17 mouse cellular contexts compared by ENCODE assay signal in genomic region chr10:107488654-107489315, GRCm38 (mm10). TPM values are rescaled to one million over a fixed set of nuclear protein-coding genes. Genes with fewer than 3 reads are reported as not detected.
A peak's percentile ranks its signal among the peaks of the same experiment; 100 is the strongest.
DNase-seq lines count a peak whose midpoint lies in the region; ATAC-seq and TF ChIP-seq lines count a peak whose summit lies in the region.
"Had no signal": no experiment of that assay in that cellular context is flagged by ENCODE, and none has a peak within 500 bp of the region (broad histone marks: within the 10 kb centered on the region; RNA-seq: fewer than 3 reads in every experiment).

No protein-coding gene starts in this region.

- H3K4me1 ChIP-seq in forebrain, embryonic 13.5 days: peaks cover 7% of the 10 kb centered on the region
- no peaks in the 10 kb centered on the region for H3K4me1 ChIP-seq in forebrain, embryonic 15.5 days
- H3K4me1 ChIP-seq in kidney, embryonic 14.5 days (ENCODE audit: control insufficient read depth, insufficient read depth, low read length): 0 out of 2 replicates have a peak, but pooled peaks cover 4% of the 10 kb centered on the region
- no peaks in the 10 kb centered on the region for H3K4me1 ChIP-seq in embryonic facial prominence, embryonic 11.5 days (ENCODE audit: control insufficient read depth, insufficient read depth, low read length)
- H3K4me1 ChIP-seq: lung, embryonic 15.5 days had no signal

- H3K27ac ChIP-seq in forebrain, embryonic 13.5 days: no peak overlapping the region
- H3K27ac ChIP-seq in forebrain, embryonic 15.5 days (replicated peaks): no peak overlapping the region
- H3K27ac ChIP-seq in kidney, embryonic 14.5 days (ENCODE audit: low read depth, low read length): no peak overlapping the region
- no peak overlapping the region for H3K27ac ChIP-seq in embryonic facial prominence, embryonic 11.5 days (replicated peaks; ENCODE audit: low read depth, low read length)
- H3K27ac ChIP-seq: lung, embryonic 15.5 days had no signal

- H3ac ChIP-seq in C2C12 (ENCODE audit: control insufficient read depth, insufficient read length, low read depth): peak overlapping the region; percentile 57

- H3K27me3 ChIP-seq in forebrain, embryonic 13.5 days: no peaks in the 10 kb centered on the region
- H3K27me3 ChIP-seq in forebrain, embryonic 15.5 days: no peaks in the 10 kb centered on the region
- peaks cover 20% of the 10 kb centered on the region; the same call in 1 of the 2 replicates for H3K27me3 ChIP-seq in kidney, embryonic 14.5 days (ENCODE audit: control insufficient read depth, insufficient read depth, low read length)
- H3K27me3 ChIP-seq in C2C12 (ENCODE audit: control insufficient read depth, insufficient read depth, insufficient read length): no peaks in the 10 kb centered on the region
- H3K27me3 ChIP-seq in embryonic facial prominence, embryonic 11.5 days (ENCODE audit: control insufficient read depth, insufficient read depth, low read length): no peaks in the 10 kb centered on the region
- H3K27me3 ChIP-seq: lung, embryonic 15.5 days had no signal

- no peak overlapping the region for H3K4me3 ChIP-seq in forebrain, embryonic 13.5 days
- H3K4me3 ChIP-seq in forebrain, embryonic 15.5 days: no peak overlapping the region
- no peak overlapping the region for H3K4me3 ChIP-seq in kidney, embryonic 14.5 days (ENCODE audit: low read length)
- H3K4me3 ChIP-seq in C2C12 (ENCODE audit: insufficient read depth, poor library complexity, severe bottlenecking): no peak overlapping the region
- H3K4me3 ChIP-seq in embryonic facial prominence, embryonic 11.5 days (ENCODE audit: low read depth, low read length): no peak overlapping the region
- H3K4me3 ChIP-seq: lung, embryonic 15.5 days had no signal

- H3K36me3 ChIP-seq in forebrain, embryonic 13.5 days (ENCODE audit: poor library complexity, severe bottlenecking): no peaks in the 10 kb centered on the region
- no peaks in the 10 kb centered on the region for H3K36me3 ChIP-seq in forebrain, embryonic 15.5 days
- H3K36me3 ChIP-seq in kidney, embryonic 14.5 days (ENCODE audit: control insufficient read depth, insufficient read depth, low read length): no peaks in the 10 kb centered on the region
- no peaks in the 10 kb centered on the region for H3K36me3 ChIP-seq in C2C12 (ENCODE audit: control insufficient read depth, insufficient read depth)
- H3K36me3 ChIP-seq in embryonic facial prominence, embryonic 11.5 days (replicated peaks; ENCODE audit: control insufficient read depth, insufficient read depth, low read depth, low read length): no peaks in the 10 kb centered on the region
- H3K36me3 ChIP-seq: lung, embryonic 15.5 days had no signal

- no peaks in the 10 kb centered on the region for H3K9me3 ChIP-seq in forebrain, embryonic 13.5 days (replicated peaks)
- no peaks in the 10 kb centered on the region for H3K9me3 ChIP-seq in forebrain, embryonic 15.5 days
- no peaks in the 10 kb centered on the region for H3K9me3 ChIP-seq in kidney, embryonic 14.5 days (ENCODE audit: control insufficient read depth, low read length)
- no peaks in the 10 kb centered on the region for H3K9me3 ChIP-seq in embryonic facial prominence, embryonic 11.5 days (replicated peaks; ENCODE audit: control insufficient read depth, low read length)
- H3K9me3 ChIP-seq: lung, embryonic 15.5 days had no signal

- peaks cover 17% of the 10 kb centered on the region for H3K79me3 ChIP-seq in C2C12 (ENCODE audit: low read depth)

- no peak for TF ChIP-seq CTCF in C2C12 (IDR thresholded peaks at IDR 0.05; ENCODE audit: control insufficient read depth, insufficient read depth, insufficient read length)

- H3K79me2 ChIP-seq in C2C12 (ENCODE audit: control insufficient read depth, insufficient read depth): peaks cover 54% of the 10 kb centered on the region

- no peak overlapping the region for H3K9ac ChIP-seq in forebrain, embryonic 13.5 days
- H3K9ac ChIP-seq in forebrain, embryonic 15.5 days (replicated peaks): no peak overlapping the region
- H3K9ac ChIP-seq in kidney, embryonic 14.5 days (ENCODE audit: low read depth, low read length): no peak overlapping the region
- no peak overlapping the region for H3K9ac ChIP-seq in embryonic facial prominence, embryonic 11.5 days (replicated peaks; ENCODE audit: low read length)
- H3K9ac ChIP-seq: lung, embryonic 15.5 days had no signal

- 30% methylated on average over 12 of the region's 12 CpGs for WGBS in forebrain, embryonic 13.5 days
- 30% methylated on average over 12 of the region's 12 CpGs for WGBS in forebrain, embryonic 15.5 days
- 21% methylated on average over 12 of the region's 12 CpGs for WGBS in kidney, embryonic 14.5 days
- WGBS in embryonic facial prominence, embryonic 11.5 days: 19% methylated on average over 12 of the region's 12 CpGs

- ATAC-seq in forebrain, embryonic 13.5 days: no peak; the same call in 1 of the 2 replicates
- no peak for ATAC-seq in forebrain, embryonic 15.5 days (replicated peaks)
- ATAC-seq in kidney, embryonic 14.5 days (ENCODE audit: low FRiP score, low TSS enrichment): peak; percentile 69
- ATAC-seq in embryonic facial prominence, embryonic 11.5 days (replicated peaks; ENCODE audit: insufficient number of reproducible peaks, low FRiP score, low TSS enrichment, low read depth): peak; percentile 41; the same call in 1 of the 2 replicates
- no peak for ATAC-seq in inflammation-experienced regulatory T-cells, adult 6 months
- ATAC-seq: intestine, postnatal 0 days had no signal

- H3K4me2 ChIP-seq in forebrain, embryonic 13.5 days: peak overlapping the region; percentile 34
- no peak overlapping the region for H3K4me2 ChIP-seq in forebrain, embryonic 15.5 days (replicated peaks)
- no peak overlapping the region for H3K4me2 ChIP-seq in kidney, embryonic 14.5 days (replicated peaks; ENCODE audit: low read depth, low read length)
- H3K4me2 ChIP-seq in embryonic facial prominence, embryonic 11.5 days (ENCODE audit: low read depth, low read length): no peak overlapping the region
- H3K4me2 ChIP-seq: lung, embryonic 15.5 days had no signal

- DNase-seq in kidney, adult 9 months: no peak
- DNase-seq in embryonic facial prominence, embryonic 11.5 days (ENCODE audit: low spot score): peak; percentile 53
- DNase-seq in gastrocnemius, postnatal 10 days: no peak
- DNase-seq: adrenal gland, adult 8-10 months; B cell, adult 2 months; heart, adult 11 months; right cerebral cortex, postnatal 14 days had no signal

TF ChIP-seq in C2C12, 6 proteins besides CTCF, POLR2A, EP300 and RAD21:
- TF ChIP-seq FOSL1 (IDR thresholded peaks at IDR 0.05; ENCODE audit: insufficient read depth, low read length, poor library complexity, severe bottlenecking): no peak
- no peak for TF ChIP-seq USF1 (IDR thresholded peaks at IDR 0.05; ENCODE audit: low read depth)
- no peak for TF ChIP-seq MYOG (IDR thresholded peaks at IDR 0.05; ENCODE audit: control insufficient read depth, extremely low read depth, insufficient read length)
- TF ChIP-seq MYOD1 (IDR thresholded peaks at IDR 0.05; ENCODE audit: control insufficient read depth, insufficient read length, low read depth): no peak
- TF ChIP-seq MAX (IDR thresholded peaks at IDR 0.05): no peak
- TF ChIP-seq CEBPB (IDR thresholded peaks at IDR 0.05; ENCODE audit: low read depth): no peak

RNA-seq across cellular contexts. Expression of gene Myf5, which starts 2.9 kb away (rescaled TPM):
- not detected in 2 replicates for polyA plus RNA-seq in forebrain, embryonic 13.5 days (2015; fragmentation: Nextera tagmentation; extraction: Ambion mirVana)
- polyA plus RNA-seq in forebrain, embryonic 15.5 days (2015; fragmentation: Nextera tagmentation; extraction: Ambion mirVana): not detected in 2 replicates
- polyA plus RNA-seq in kidney, embryonic 14.5 days (2014; fragmentation: Nextera tagmentation; extraction: Ambion mirVana): not detected in 2 replicates
- 10.7 TPM for polyA plus RNA-seq in C2C12 (2012; fragmentation: generic; extraction: Trizol)
- polyA plus RNA-seq in embryonic facial prominence, embryonic 11.5 days (2014; fragmentation: Nextera tagmentation; extraction: Ambion mirVana): 7.3 and 10.5 TPM in 2 replicates
- polyA plus RNA-seq in inflammation-experienced regulatory T-cells, adult 6 months (2017; shearing (Covaris generic)): not detected
- total RNA-seq in gastrocnemius, postnatal 10 days (2021): 1 to 10 TPM; 8.4 to 8.8 TPM
- total RNA-seq: adrenal gland, adult 8-10 months; layer of hippocampus, adult 8-10 months; left cerebral cortex, postnatal 36 days had no signal
- polyA plus RNA-seq: intestine, postnatal 0 days had no signal

RNA-seq across cellular contexts. Expression of gene Myf6, which starts 5.8 kb away (rescaled TPM):
- not detected in 2 replicates for polyA plus RNA-seq in forebrain, embryonic 13.5 days (2015; fragmentation: Nextera tagmentation; extraction: Ambion mirVana)
- not detected in 2 replicates for polyA plus RNA-seq in forebrain, embryonic 15.5 days (2015; fragmentation: Nextera tagmentation; extraction: Ambion mirVana)
- 0.20 TPM in 1 of 2 replicates, not detected in the other for polyA plus RNA-seq in kidney, embryonic 14.5 days (2014; fragmentation: Nextera tagmentation; extraction: Ambion mirVana)
- polyA plus RNA-seq in C2C12 (2012; fragmentation: generic; extraction: Trizol): 0.14 TPM
- polyA plus RNA-seq in embryonic facial prominence, embryonic 11.5 days (2014; fragmentation: Nextera tagmentation; extraction: Ambion mirVana): 0.17 TPM in 2 replicates
- polyA plus RNA-seq in inflammation-experienced regulatory T-cells, adult 6 months (2017; shearing (Covaris generic)): not detected
- 100 to 1,000 TPM; 106 to 128 TPM for total RNA-seq in gastrocnemius, postnatal 10 days (2021)
- total RNA-seq: adrenal gland, adult 8-10 months; layer of hippocampus, adult 8-10 months; left cerebral cortex, postnatal 36 days had no signal
- polyA plus RNA-seq: intestine, postnatal 0 days; neural tube, embryonic 14.5 days had no signal

Comparison
In these comparisons a context has a peak if more than half of its experiments do, and no peak if none do; other contexts are left out.
1. ATAC-seq: peak in kidney, embryonic 14.5 days (single experiment) and embryonic facial prominence, embryonic 11.5 days (single experiment); none in forebrain, embryonic 13.5 days (single experiment), forebrain, embryonic 15.5 days (single experiment) and inflammation-experienced regulatory T-cells, adult 6 months (single experiment).